9 mouse cellular contexts compared by ENCODE assay signal in genomic region chr7:27357595-27357978, GRCm38 (mm10). TPM values are rescaled to one million over a fixed set of nuclear protein-coding genes. Genes with fewer than 3 reads are reported as not detected.
DNase-seq lines count a peak whose midpoint lies in the region; ATAC-seq lines count a peak whose summit lies in the region.
"Had no signal": no experiment of that assay in that cellular context is flagged by ENCODE, and none has a peak within 500 bp of the region (broad histone marks: within the 10 kb centered on the region; RNA-seq: fewer than 3 reads in every experiment).

No protein-coding gene starts in this region.

- peaks cover 5% of the 10 kb centered on the region; the same call in 1 of the 2 replicates for H3K27me3 ChIP-seq in heart, embryonic 16.5 days (ENCODE audit: control insufficient read depth, insufficient read depth, low read length)
- peaks cover 54% of the 10 kb centered on the region for H3K27me3 ChIP-seq in limb, embryonic 10.5 days (ENCODE audit: low read depth, poor library complexity, severe bottlenecking)

- ATAC-seq in heart, embryonic 16.5 days (replicated peaks; ENCODE audit: extremely low read depth, insufficient read depth, low FRiP score), result no peak

- peak overlapping the region; percentile 75; the same call in 1 of the 2 replicates for H3K27ac ChIP-seq in heart, embryonic 16.5 days (ENCODE audit: low read length)
- H3K27ac ChIP-seq in limb, embryonic 10.5 days, result peak overlapping the region; percentile 56

- peaks cover 17% of the 10 kb centered on the region for H3K4me1 ChIP-seq in heart, embryonic 16.5 days (ENCODE audit: control insufficient read depth, insufficient read depth, low read length)
- H3K4me1 ChIP-seq in limb, embryonic 10.5 days, result peaks cover 41% of the 10 kb centered on the region

- intact Hi-C loops in heart, postnatal 36 days (cut with DNase I), result loop anchor here (5.0 kb wide), 2 partner anchors 115 to 315 kb away; partner anchors contain the start of genes Map3k10 and Sertad3

- peak overlapping the region; percentile 78 for H3K4me3 ChIP-seq in heart, embryonic 16.5 days (ENCODE audit: low read length)
- no peak overlapping the region for H3K4me3 ChIP-seq in limb, embryonic 10.5 days

- no peak for DNase-seq in heart, postnatal 36 days
- peak; percentile 37 for DNase-seq in thymus, postnatal 0 days (ENCODE audit: low spot score)
- DNase-seq in thymus, adult 18-20 months, result no peak
- no peak for DNase-seq in limb, embryonic 10.5 days (ENCODE audit: low spot score)
- no peak for DNase-seq in ovary, adult 18-20 months (ENCODE audit: low spot score)
- no peak for DNase-seq in adrenal gland, adult (ENCODE audit: inconsistent age in 2 of 2, low spot score in 1 of 2)
- DNase-seq in left cerebral cortex, adult 8-10 months (ENCODE audit: low spot score in 2 of 2), result no peak

- WGBS in heart, embryonic 16.5 days, result 24% methylated on average over 3 of the region's 3 CpGs
- whole genome bisulfite sequencing in limb, embryonic 10.5 days, result 29% methylated on average over 3 of the region's 3 CpGs

- no peaks in the 10 kb centered on the region for H3K36me3 ChIP-seq in heart, embryonic 16.5 days (ENCODE audit: control insufficient read depth, insufficient read depth)
- H3K36me3 ChIP-seq in limb, embryonic 10.5 days, result peaks cover 2% of the 10 kb centered on the region; the same call in 1 of the 2 replicates

- peak overlapping the region; percentile 91 for H3K4me2 ChIP-seq in heart, embryonic 16.5 days (ENCODE audit: low read depth, low read length)

- no peaks in the 10 kb centered on the region for H3K9me3 ChIP-seq in heart, embryonic 16.5 days (replicated peaks; ENCODE audit: control insufficient read depth, low read length)
- no peaks in the 10 kb centered on the region for H3K9me3 ChIP-seq in limb, embryonic 10.5 days (replicated peaks)

- no peak overlapping the region for H3K9ac ChIP-seq in heart, embryonic 16.5 days (ENCODE audit: low read length)

RNA-seq across cellular contexts. Expression of gene Gm20479, which starts 0.4 kb away (rescaled TPM):
- polyA plus RNA-seq in heart, embryonic 16.5 days (2015; fragmentation: Nextera tagmentation; extraction: Ambion mirVana), result 0.46 TPM in 1 of 2 replicates, not detected in the other
- total RNA-seq in heart, postnatal 36 days (2021), result not detected
- 0.44 TPM in 1 of 2 replicates, not detected in the other for polyA plus RNA-seq in thymus, postnatal 0 days (2015; fragmentation: Nextera tagmentation; extraction: Ambion mirVana)
- not detected in 2 replicates for polyA plus RNA-seq in limb, embryonic 10.5 days (2016; fragmentation: Nextera tagmentation; extraction: Ambion mirVana)
- total RNA-seq in left cerebral cortex, adult 8-10 months (2022), result not detected
- polyA plus RNA-seq: neural tube, embryonic 11.5 days had no signal

RNA-seq across cellular contexts. Expression of gene Shkbp1, which starts 1.8 kb away (rescaled TPM):
- 22.3 and 24.1 TPM in 2 replicates for polyA plus RNA-seq in heart, embryonic 16.5 days (2015; fragmentation: Nextera tagmentation; extraction: Ambion mirVana)
- total RNA-seq in heart, postnatal 36 days (2021), result 1 to 10 TPM; 6.5 to 7.5 TPM
- 45.1 and 46.3 TPM in 2 replicates for polyA plus RNA-seq in thymus, postnatal 0 days (2015; fragmentation: Nextera tagmentation; extraction: Ambion mirVana)
- 46.1 and 61.2 TPM in 2 replicates for polyA plus RNA-seq in limb, embryonic 10.5 days (2016; fragmentation: Nextera tagmentation; extraction: Ambion mirVana)
- 10 to 100 TPM; 20.7 to 25.9 (median 23.1) TPM for total RNA-seq in left cerebral cortex, adult 8-10 months (2022)

RNA-seq across cellular contexts. Expression of gene Ltbp4, which starts 20.1 kb away (rescaled TPM):
- 63.5 and 86.0 TPM in 2 replicates for polyA plus RNA-seq in heart, embryonic 16.5 days (2015; fragmentation: Nextera tagmentation; extraction: Ambion mirVana)
- total RNA-seq in heart, postnatal 36 days (2021), result 100 to 1,000 TPM; 207 to 236 TPM
- 3.6 and 5.6 TPM in 2 replicates for polyA plus RNA-seq in thymus, postnatal 0 days (2015; fragmentation: Nextera tagmentation; extraction: Ambion mirVana)
- polyA plus RNA-seq in limb, embryonic 10.5 days (2016; fragmentation: Nextera tagmentation; extraction: Ambion mirVana), result 6.7 and 10.6 TPM in 2 replicates
- 10 to 100 TPM; 41.9 to 51.1 (median 44.6) TPM for total RNA-seq in left cerebral cortex, adult 8-10 months (2022)
